Mouse (Mus musculus): ENCODE data around the gene Pik3r5. TPM values are rescaled to one million over a fixed set of nuclear protein-coding genes. Genes with fewer than 3 reads are reported as not detected.

Gene Pik3r5
- total and polyA plus RNA-seq, 2 experiments from 2014 or later: 0.65 to 1.4 TPM

- no peaks in the 10 kb centered on the region for H3K4me1 ChIP-seq (ENCODE audit: insufficient read depth, low read length)
- DNase-seq (ENCODE audit: low spot score) (no peak), ATAC-seq (no peak)
- no peaks in the 10 kb centered on the region for H3K9me3 ChIP-seq (ENCODE audit: low read length)
- no peaks in the 10 kb centered on the region for H3K27me3 ChIP-seq (ENCODE audit: insufficient read depth, low read length)
- H3K36me3 ChIP-seq (ENCODE audit: insufficient read depth, low read length): no peaks in the 10 kb centered on the region
- H3K4me2 ChIP-seq (ENCODE audit: low read depth, low read length): no peak overlapping the region
- no peak for TF ChIP-seq CTCF (IDR thresholded peaks at IDR 0.05; ENCODE audit: low read depth)
- WGBS: 74% methylated on average over 7 of the region's 7 CpGs
- no peak overlapping the region for H3K9ac ChIP-seq (replicated peaks; ENCODE audit: low read length)
- no peak overlapping the region for H3K4me3 ChIP-seq (ENCODE audit: low read length)
- H3K27ac ChIP-seq: no peak overlapping the region
Measured at GRCm38 (mm10) chr11:68467441-68467840, 35.5 kb downstream of the Pik3r5 start.

- no peaks in the 10 kb centered on the region for H3K27me3 ChIP-seq (ENCODE audit: insufficient read depth, low read length)
- no peaks in the 10 kb centered on the region for H3K36me3 ChIP-seq (ENCODE audit: insufficient read depth, low read length)
- no peaks in the 10 kb centered on the region for H3K9me3 ChIP-seq (ENCODE audit: low read length)
- no peak overlapping the region for H3K9ac ChIP-seq (replicated peaks; ENCODE audit: low read length)
- ATAC-seq (no peak), DNase-seq (ENCODE audit: low spot score) (no peak)
- WGBS: 38% methylated on average over 9 of the region's 9 CpGs
- H3K4me1 ChIP-seq (ENCODE audit: insufficient read depth, low read length): no peaks in the 10 kb centered on the region
- H3K4me3 ChIP-seq (ENCODE audit: low read length): no peak overlapping the region
- no peak for TF ChIP-seq CTCF (IDR thresholded peaks at IDR 0.05; ENCODE audit: low read depth)
- no peak overlapping the region for H3K27ac ChIP-seq
- no peak overlapping the region for H3K4me2 ChIP-seq (ENCODE audit: low read depth, low read length)
Measured at GRCm38 (mm10) chr11:68467962-68468612, 36.2 kb downstream of the Pik3r5 start.

DNA sequence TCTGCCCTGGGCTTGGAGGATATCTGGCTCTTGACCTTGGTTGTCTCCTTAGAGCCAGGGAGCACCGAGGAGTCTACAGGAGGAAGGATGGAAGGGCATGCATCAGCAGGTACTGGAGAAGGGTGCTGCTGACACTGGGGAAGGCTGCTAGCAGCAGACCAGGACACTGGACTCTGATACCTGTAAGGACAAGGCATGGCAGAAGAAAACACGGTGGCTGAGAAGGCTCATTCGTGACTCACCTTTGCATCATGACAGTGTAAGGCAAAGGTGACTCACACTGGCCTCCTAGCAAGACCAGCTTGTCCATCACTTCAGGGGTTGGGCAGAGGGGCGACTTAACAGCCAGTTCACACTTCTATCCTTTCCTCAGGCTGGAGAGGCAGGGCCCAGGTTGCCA lies 37.0 kb downstream of the Pik3r5 start:
- H3K4me2 ChIP-seq (ENCODE audit: low read depth, low read length): no peak overlapping the region
- no peak for TF ChIP-seq CTCF (IDR thresholded peaks at IDR 0.05; ENCODE audit: low read depth)
- 86% methylated on average over 4 of the region's 4 CpGs for WGBS
- DNase-seq (ENCODE audit: low spot score) (no peak), ATAC-seq (no peak)
- no peak overlapping the region for H3K4me3 ChIP-seq (ENCODE audit: low read length)
- H3K36me3 ChIP-seq (ENCODE audit: insufficient read depth, low read length): no peaks in the 10 kb centered on the region
- no peaks in the 10 kb centered on the region for H3K4me1 ChIP-seq (ENCODE audit: insufficient read depth, low read length)
- no peak overlapping the region for H3K27ac ChIP-seq
- no peaks in the 10 kb centered on the region for H3K9me3 ChIP-seq (ENCODE audit: low read length)
- no peak overlapping the region for H3K9ac ChIP-seq (replicated peaks; ENCODE audit: low read length)
- H3K27me3 ChIP-seq (ENCODE audit: insufficient read depth, low read length): no peaks in the 10 kb centered on the region

DNA sequence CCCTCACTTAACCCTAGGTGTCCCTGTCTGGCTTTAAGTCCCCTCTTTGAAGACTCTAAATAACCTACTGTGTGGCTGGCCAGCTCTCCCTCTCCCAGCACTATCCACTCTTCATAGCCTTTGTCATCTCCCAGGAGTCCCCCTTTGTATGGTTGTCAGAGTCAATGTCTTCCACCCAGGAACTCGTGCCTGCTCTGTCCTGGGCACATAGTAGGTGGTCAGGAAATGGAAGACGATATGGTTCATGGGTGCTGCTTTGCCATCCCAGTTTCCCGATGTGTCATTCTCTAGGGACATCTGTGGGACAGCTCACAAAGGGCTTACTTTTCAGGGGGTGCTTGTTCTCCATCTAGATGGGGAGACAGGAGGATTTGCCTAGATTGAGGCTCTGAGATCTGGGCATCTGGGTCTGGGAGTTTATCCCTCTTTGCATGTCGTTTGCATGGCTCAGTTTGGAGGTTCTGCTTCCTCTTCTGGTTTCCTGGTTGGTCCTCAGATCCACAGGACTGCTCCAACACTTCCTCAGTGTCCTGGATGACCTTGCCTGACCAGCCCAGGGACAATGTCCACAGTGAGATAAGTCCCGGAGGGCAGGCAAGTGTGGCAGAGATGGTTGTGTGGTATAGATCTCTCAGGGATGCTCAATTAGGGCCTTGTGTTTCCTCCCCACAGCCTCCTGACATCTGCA lies 40.4 kb downstream of the Pik3r5 start:
- Histone ChIP-seq H3K9me3 (ENCODE audit: low read length) (no peaks in the 10 kb centered on the region), H3K27ac (no peak overlapping the region), H3K4me2 (ENCODE audit: low read depth, low read length) (no peak overlapping the region), H3K36me3 (ENCODE audit: insufficient read depth, low read length) (no peaks in the 10 kb centered on the region), H3K9ac (replicated peaks; ENCODE audit: low read length) (no peak overlapping the region), H3K4me3 (ENCODE audit: low read length) (no peak overlapping the region), H3K4me1 (ENCODE audit: insufficient read depth, low read length) (no peaks in the 10 kb centered on the region), H3K27me3 (ENCODE audit: insufficient read depth, low read length) (no peaks in the 10 kb centered on the region)
- TF ChIP-seq CTCF (IDR thresholded peaks at IDR 0.05; ENCODE audit: low read depth): no peak
- no peak for DNase-seq (ENCODE audit: low spot score)
- WGBS: 80% methylated on average over 5 of the region's 5 CpGs
- ATAC-seq: no peak

DNA sequence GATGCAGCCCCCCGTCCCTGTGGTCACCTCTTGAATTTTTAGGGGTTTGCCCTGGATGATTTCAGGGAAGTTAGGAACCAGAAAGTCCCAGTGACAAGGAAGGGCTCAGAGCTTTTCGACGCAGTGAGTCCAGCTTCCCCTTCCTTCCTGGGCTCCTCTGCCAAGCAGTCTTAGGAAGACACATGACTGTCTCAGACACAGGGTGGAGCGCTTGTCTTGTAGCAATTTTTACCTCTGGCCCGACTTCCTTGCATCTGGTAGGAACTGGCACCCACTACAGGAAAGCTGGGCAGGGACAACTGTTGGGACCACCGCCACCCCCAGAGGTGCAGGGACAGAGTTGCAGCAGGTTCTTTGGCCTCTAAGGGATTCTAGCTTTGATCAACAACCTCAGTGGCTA lies 42.7 kb downstream of the Pik3r5 start:
- TF ChIP-seq CTCF (IDR thresholded peaks at IDR 0.05; ENCODE audit: low read depth): no peak
- H3K4me3 ChIP-seq (ENCODE audit: low read length): no peak overlapping the region
- no peak overlapping the region for H3K4me2 ChIP-seq (ENCODE audit: low read depth, low read length)
- H3K36me3 ChIP-seq (ENCODE audit: insufficient read depth, low read length): no peaks in the 10 kb centered on the region
- H3K27me3 ChIP-seq (ENCODE audit: insufficient read depth, low read length): no peaks in the 10 kb centered on the region
- no peak overlapping the region for H3K9ac ChIP-seq (replicated peaks; ENCODE audit: low read length)
- H3K27ac ChIP-seq: no peak overlapping the region
- no peaks in the 10 kb centered on the region for H3K9me3 ChIP-seq (ENCODE audit: low read length)
- WGBS: 86% methylated on average over 6 of the region's 6 CpGs
- H3K4me1 ChIP-seq (ENCODE audit: insufficient read depth, low read length): no peaks in the 10 kb centered on the region
- DNase-seq (ENCODE audit: low spot score): no peak
- no peak for ATAC-seq

GRCm38 (mm10) chr11:68475676-68476075 lies 43.8 kb downstream of the Pik3r5 start:
- Histone ChIP-seq H3K9me3 (ENCODE audit: low read length) (no peaks in the 10 kb centered on the region), H3K9ac (replicated peaks; ENCODE audit: low read length) (no peak overlapping the region), H3K27ac (no peak overlapping the region), H3K4me1 (ENCODE audit: insufficient read depth, low read length) (no peaks in the 10 kb centered on the region), H3K27me3 (ENCODE audit: insufficient read depth, low read length) (no peaks in the 10 kb centered on the region), H3K36me3 (ENCODE audit: insufficient read depth, low read length) (no peaks in the 10 kb centered on the region), H3K4me2 (ENCODE audit: low read depth, low read length) (no peak overlapping the region), H3K4me3 (ENCODE audit: low read length) (no peak overlapping the region)
- no peak for DNase-seq (ENCODE audit: low spot score)
- no peak for TF ChIP-seq CTCF (IDR thresholded peaks at IDR 0.05; ENCODE audit: low read depth)
- ATAC-seq: no peak
- WGBS: 94% methylated on average over 7 of the region's 7 CpGs

GRCm38 (mm10) chr11:68477661-68478060 lies 45.7 kb downstream of the Pik3r5 start:
- ATAC-seq: no peak
- H3K27ac ChIP-seq: no peak overlapping the region
- H3K36me3 ChIP-seq (ENCODE audit: insufficient read depth, low read length): no peaks in the 10 kb centered on the region
- H3K9ac ChIP-seq (replicated peaks; ENCODE audit: low read length): no peak overlapping the region
- no peaks in the 10 kb centered on the region for H3K27me3 ChIP-seq (ENCODE audit: insufficient read depth, low read length)
- no peaks in the 10 kb centered on the region for H3K4me1 ChIP-seq (ENCODE audit: insufficient read depth, low read length)
- DNase-seq (ENCODE audit: low spot score): no peak
- no peak overlapping the region for H3K4me3 ChIP-seq (ENCODE audit: low read length)
- H3K4me2 ChIP-seq (ENCODE audit: low read depth, low read length): no peak overlapping the region
- no peak for TF ChIP-seq CTCF (IDR thresholded peaks at IDR 0.05; ENCODE audit: low read depth)
- H3K9me3 ChIP-seq (ENCODE audit: low read length): no peaks in the 10 kb centered on the region
- 92% methylated on average over 6 of the region's 6 CpGs for WGBS

All from hindbrain, postnatal 0 days (tissue).